Mouse (Mus musculus) WW6 (cell line): ENCODE data around the gene Def6.

Source experiments
- DNase-seq: peaks from one replicate; pipeline ENCODE4 v3.0.0-alpha.2; 2013; ENCODE audit warnings: low read depth, low spot score

The Def6 gene

GRCm38 (mm10) chr17:28272837-28273236 lies 65.3 kb downstream of the Def6 start:
- DNase-seq, result no peak

GRCm38 (mm10) chr17:28274739-28275138 lies 67.2 kb downstream of the Def6 start:
- DNase-seq, result no peak

- DNase-seq, result no peak
These were observed 69.6 kb downstream of the Def6 start for GRCm38 (mm10) chr17:28277226-28277625.

GRCm38 (mm10) chr17:28277721-28278120 lies 70.1 kb downstream of the Def6 start:
- no peak for DNase-seq

GRCm38 (mm10) chr17:28278156-28278555 lies 70.6 kb downstream of the Def6 start:
- no peak for DNase-seq
